Mouse (Mus musculus) ES-Bruce4 (cell line): ENCODE data around the gene Sycp2.

ENCODE experiments used
- CTCF ChIP-seq: IDR thresholded peaks from one replicate; pipeline ENCODE4 v1.8.1; 2011; ENCODE audit warnings: low read depth, low read length
- EP300 ChIP-seq: IDR thresholded peaks from 2 replicates; pipeline ENCODE4 v1.6.1; 2011; ENCODE audit warnings: low read depth, low read length; ENCODE audit not compliant: insufficient read depth
- POLR2A ChIP-seq: IDR thresholded peaks from one replicate; pipeline ENCODE4 v1.8.1; 2011; ENCODE audit warnings: low read length; ENCODE audit not compliant: insufficient read depth

GRCm38 (mm10) chr2:178428676-178429075 lies 21.2 kb upstream of the Sycp2 start:
- TF ChIP-seq CTCF (no peak), EP300 (no peak), POLR2A (no peak)
